Mouse (Mus musculus) hindlimb bud, embryonic 11.5 days (tissue): ENCODE data around the gene Gm10306.

Experiments
- DNase-seq: peaks from one replicate; pipeline ENCODE4 v3.0.0-alpha.2; 2012; ENCODE audit warnings: low read depth, low spot score; ENCODE audit errors: extremely low spot score

Gene Gm10306

GRCm38 (mm10) chr4:94556265-94557054, at the start of gene Gm10306, which contains the start of gene Caap1:
TSS of gene Gm10306 (plus strand) at chr4:94556546.
TSS of gene Caap1 (minus strand) at chr4:94556796.
- peak; percentile 79 for DNase-seq

- DNase-seq: no peak
Observed at GRCm38 (mm10) chr4:94515366-94515765, 41.0 kb upstream of the Gm10306 start.

- no peak for DNase-seq
Observed at GRCm38 (mm10) chr4:94517631-94518030, 38.7 kb upstream of the Gm10306 start.

GRCm38 (mm10) chr4:94523321-94523720, 33.0 kb upstream of the Gm10306 start:
- DNase-seq: no peak

- no peak for DNase-seq
Observed at GRCm38 (mm10) chr4:94529448-94529847, 26.9 kb upstream of the Gm10306 start.

GRCm38 (mm10) chr4:94533205-94533604, 23.1 kb upstream of the Gm10306 start:
- no peak for DNase-seq

- DNase-seq: no peak
Observed at GRCm38 (mm10) chr4:94543041-94543440, 13.3 kb upstream of the Gm10306 start.

- DNase-seq: no peak
Observed at GRCm38 (mm10) chr4:94544321-94544720, 12.0 kb upstream of the Gm10306 start.

GRCm38 (mm10) chr4:94554955-94555494, 1.3 kb upstream of the Gm10306 start:
- no peak for DNase-seq

- no peak for DNase-seq
Observed at GRCm38 (mm10) chr4:94557145-94557544, 799 bp downstream of the Gm10306 start.

- no peak for DNase-seq
Observed at GRCm38 (mm10) chr4:94559266-94559665, 2.9 kb downstream of the Gm10306 start.

GRCm38 (mm10) chr4:94560316-94560715, 4.0 kb downstream of the Gm10306 start:
- DNase-seq: no peak

GRCm38 (mm10) chr4:94561954-94562648, 5.8 kb downstream of the Gm10306 start:
- no peak for DNase-seq

- DNase-seq: no peak
Observed at GRCm38 (mm10) chr4:94564297-94564696, 8.0 kb downstream of the Gm10306 start.

- DNase-seq: no peak
Observed at GRCm38 (mm10) chr4:94572677-94573076, 16.3 kb downstream of the Gm10306 start.

GRCm38 (mm10) chr4:94591765-94592381, 35.5 kb downstream of the Gm10306 start:
- no peak for DNase-seq

- DNase-seq: no peak
Observed at GRCm38 (mm10) chr4:94592709-94593108, 36.4 kb downstream of the Gm10306 start.

GRCm38 (mm10) chr4:94601395-94601794, 45.0 kb downstream of the Gm10306 start:
- no peak for DNase-seq

GRCm38 (mm10) chr4:94602496-94603030, 46.2 kb downstream of the Gm10306 start:
- no peak for DNase-seq

- peak; percentile 61 for DNase-seq
Observed at GRCm38 (mm10) chr4:94603031-94603629, 46.8 kb downstream of the Gm10306 start, which contains the start of gene Plaa. TSS of gene Plaa (minus strand) at chr4:94603244.
